Mouse (Mus musculus): ENCODE measurements around the gene Mfap1a.

The Mfap1a gene

GRCm38 (mm10) chr2:121448136-121448535 is 58.3 kb downstream of the Mfap1a start:
- in situ Hi-C loops (cut with MboI; ENCODE audit: low pct_unique_long_range_greater_than_20kb in 1 of 2, low sequenced_read_pairs in 2 of 2, unreplicated experiment in 1 of 2): no loop called here

- in situ Hi-C loops (cut with MboI; ENCODE audit: low pct_unique_long_range_greater_than_20kb in 1 of 2, low sequenced_read_pairs in 2 of 2, unreplicated experiment in 1 of 2): no loop called here
Measured at GRCm38 (mm10) chr2:121447006-121447405, 59.5 kb downstream of the Mfap1a start.

GRCm38 (mm10) chr2:121446506-121446905 is 60.0 kb downstream of the Mfap1a start:
- in situ Hi-C loops (cut with MboI; ENCODE audit: low pct_unique_long_range_greater_than_20kb in 1 of 2, low sequenced_read_pairs in 2 of 2, unreplicated experiment in 1 of 2): no loop called here

- in situ Hi-C loops (cut with MboI; ENCODE audit: low pct_unique_long_range_greater_than_20kb in 1 of 2, low sequenced_read_pairs in 2 of 2, unreplicated experiment in 1 of 2): no loop called here
Measured at GRCm38 (mm10) chr2:121445117-121445516, 61.3 kb downstream of the Mfap1a start.

GRCm38 (mm10) chr2:121444178-121444577 is 62.3 kb downstream of the Mfap1a start, which contains the start of gene Ell3:
Gene Ell3 (minus strand): TSS chr2:121444278.
- in situ Hi-C loops (cut with MboI; ENCODE audit: low pct_unique_long_range_greater_than_20kb in 1 of 2, low sequenced_read_pairs in 2 of 2, unreplicated experiment in 1 of 2): no loop called here

- in situ Hi-C loops (cut with MboI; ENCODE audit: low pct_unique_long_range_greater_than_20kb in 1 of 2, low sequenced_read_pairs in 2 of 2, unreplicated experiment in 1 of 2): no loop called here
Measured at GRCm38 (mm10) chr2:121443068-121443349, 63.5 kb downstream of the Mfap1a start.

- in situ Hi-C loops (cut with MboI; ENCODE audit: low pct_unique_long_range_greater_than_20kb in 1 of 2, low sequenced_read_pairs in 2 of 2, unreplicated experiment in 1 of 2): no loop called here
Measured at GRCm38 (mm10) chr2:121442259-121443067, 64.0 kb downstream of the Mfap1a start.
